Mouse (Mus musculus): ENCODE data around the gene Igsf9b.

DNA sequence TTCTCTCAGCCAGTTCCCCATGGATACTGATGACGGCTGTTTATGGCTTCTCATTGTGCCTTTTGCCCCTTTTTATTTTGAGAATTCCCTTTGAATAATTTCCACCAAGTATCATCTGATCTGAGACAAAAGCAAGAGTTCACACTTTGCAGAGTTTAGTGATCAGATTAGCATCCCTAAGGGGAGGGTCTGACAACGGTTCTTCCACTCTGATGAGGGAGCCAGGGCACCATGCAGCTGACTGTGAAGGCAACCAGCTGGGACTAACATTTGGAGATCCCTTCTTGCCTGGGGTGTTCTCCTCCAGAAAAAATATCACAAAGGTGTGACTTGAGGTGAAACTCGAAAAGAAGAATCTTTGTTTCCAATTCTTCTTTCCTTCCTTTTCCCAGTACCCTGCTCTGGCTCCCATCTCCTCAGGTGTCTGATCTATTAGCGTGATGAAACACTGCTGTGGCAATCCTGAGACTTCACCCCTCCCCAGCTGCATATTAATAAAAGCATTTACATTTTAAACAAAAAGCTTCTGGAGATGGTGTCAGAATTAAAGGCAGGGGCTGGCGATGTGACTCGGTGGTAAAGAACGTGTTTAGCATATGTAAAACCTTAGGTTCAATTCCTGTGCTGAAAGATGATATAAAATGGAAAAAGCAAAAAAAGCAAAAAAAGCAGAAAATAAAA is 46.8 kb upstream of the Igsf9b start:
- TF ChIP-seq POLR2A (IDR thresholded peaks at IDR 0.05; ENCODE audit: low read depth, low read length) (no peak), CTCF (conservative IDR thresholded peaks at IDR 0.05 in 1 of 2, IDR thresholded peaks at IDR 0.05 in 1 of 2; ENCODE audit: low read depth in 2 of 2, low read length in 2 of 2) (no peak)

Data from CH12.LX (cell line).